Mouse (Mus musculus) c-Kit-positive CD71-negative TER-119-negative erythroid progenitor cells, embryonic 14.5 days (primary cell): Measurements from ENCODE around the gene Zfp667.
"Not testable (repeated sequence)": the region's sequence is repeated elsewhere in the genome, so short reads cannot be mapped to it uniquely, and the experiment has no call there.

Source experiments
- DNase-seq: peaks from one replicate; pipeline ENCODE4 v3.0.0-alpha.2; 2013; ENCODE audit warnings: low read depth

Zfp667 gene

DNA sequence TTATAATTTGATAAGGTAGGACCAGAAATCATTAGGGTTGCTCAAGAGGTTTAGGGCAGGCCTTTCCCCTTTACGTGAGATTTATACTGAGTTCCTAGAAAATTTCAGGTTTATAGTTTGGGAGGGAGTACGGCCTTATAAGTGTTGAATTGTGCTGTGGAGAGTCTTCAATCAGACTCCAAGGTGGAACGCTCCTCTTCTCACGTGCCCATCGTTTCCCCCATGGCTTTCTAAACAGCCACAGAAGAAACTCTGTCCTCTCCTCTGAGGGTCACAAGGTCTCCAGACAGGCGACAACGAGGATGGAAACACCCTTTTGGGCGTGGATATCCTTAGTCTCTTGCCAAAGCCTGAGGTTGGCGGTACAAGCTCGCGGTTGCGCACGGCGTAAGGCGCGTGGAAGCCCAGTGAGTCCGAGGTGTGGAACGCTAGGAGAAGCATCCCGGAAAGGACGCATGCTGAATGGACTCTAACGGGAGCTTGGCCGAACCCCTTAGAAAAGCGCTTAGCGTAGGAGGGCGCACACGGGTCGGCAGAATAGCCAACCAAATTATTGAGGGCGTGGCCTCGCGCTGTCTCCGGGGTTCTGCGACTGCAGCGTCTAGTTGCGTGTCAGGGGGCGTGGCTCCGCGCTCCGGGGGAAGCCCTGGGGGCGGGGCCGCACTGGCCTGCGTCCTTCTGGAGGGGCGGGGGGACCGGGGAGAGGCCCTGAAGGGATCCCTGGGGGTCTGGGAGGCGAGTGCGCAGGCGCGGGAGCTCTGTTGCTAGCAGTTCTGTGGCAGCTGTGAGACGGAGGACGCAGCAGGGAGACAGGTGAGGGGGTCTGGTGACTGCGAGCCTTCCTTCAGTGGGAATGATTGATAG is at the start of gene Zfp667:
TSS of gene Zfp667 (plus strand) at position 738 of the 864 bp plus-strand sequence.
- DNase-seq, result peak; percentile 97

DNA sequence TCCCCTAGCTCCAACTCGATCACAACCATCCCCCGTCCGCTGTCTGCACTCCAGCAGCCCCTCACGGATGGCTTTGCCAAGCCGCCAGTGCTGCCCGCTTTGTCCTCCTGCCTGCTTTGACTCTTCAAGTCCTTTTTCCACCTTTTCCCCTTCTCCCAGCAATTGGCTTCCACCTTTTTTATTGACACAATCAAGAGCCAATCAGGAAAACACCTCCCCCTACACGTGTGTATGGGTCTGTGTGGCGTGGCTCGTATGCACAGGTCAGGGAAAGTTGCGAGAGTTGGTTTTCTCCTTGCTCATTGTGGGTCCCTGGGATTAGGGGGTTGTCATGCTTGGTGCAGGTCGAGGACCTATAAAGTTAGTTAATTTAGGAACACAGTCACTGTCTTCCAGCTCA is 46.6 kb upstream of the Zfp667 start:
- DNase-seq, result no peak

DNA sequence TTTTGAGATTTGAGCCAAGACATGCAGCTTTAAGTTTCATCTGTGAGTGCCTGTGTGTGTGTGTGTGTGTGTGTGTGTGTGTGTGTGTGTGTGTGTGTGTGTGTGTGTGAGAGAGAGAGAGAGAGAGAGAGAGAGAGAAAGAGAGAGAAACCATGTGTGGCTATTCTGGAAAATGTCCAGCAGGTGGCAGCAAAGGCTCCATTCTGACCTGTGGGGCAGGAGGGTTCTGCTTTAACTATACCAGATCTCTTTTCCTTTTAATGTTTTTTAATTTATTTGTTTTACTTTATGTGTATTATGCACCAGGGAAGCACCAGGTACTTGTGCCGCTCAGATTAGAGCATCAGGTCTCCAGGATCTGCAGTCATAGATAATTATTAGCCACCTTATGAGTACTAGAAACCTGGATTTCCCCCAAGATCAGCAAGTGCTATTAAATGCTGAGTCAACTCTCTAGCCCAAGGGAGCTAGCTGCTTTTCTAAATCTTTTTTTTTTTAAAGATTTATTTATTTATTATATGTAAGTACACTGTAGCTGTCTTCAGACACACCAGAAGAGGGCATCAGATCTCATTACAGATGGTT is 45.4 kb upstream of the Zfp667 start:
- DNase-seq, result peak; percentile 34

DNA sequence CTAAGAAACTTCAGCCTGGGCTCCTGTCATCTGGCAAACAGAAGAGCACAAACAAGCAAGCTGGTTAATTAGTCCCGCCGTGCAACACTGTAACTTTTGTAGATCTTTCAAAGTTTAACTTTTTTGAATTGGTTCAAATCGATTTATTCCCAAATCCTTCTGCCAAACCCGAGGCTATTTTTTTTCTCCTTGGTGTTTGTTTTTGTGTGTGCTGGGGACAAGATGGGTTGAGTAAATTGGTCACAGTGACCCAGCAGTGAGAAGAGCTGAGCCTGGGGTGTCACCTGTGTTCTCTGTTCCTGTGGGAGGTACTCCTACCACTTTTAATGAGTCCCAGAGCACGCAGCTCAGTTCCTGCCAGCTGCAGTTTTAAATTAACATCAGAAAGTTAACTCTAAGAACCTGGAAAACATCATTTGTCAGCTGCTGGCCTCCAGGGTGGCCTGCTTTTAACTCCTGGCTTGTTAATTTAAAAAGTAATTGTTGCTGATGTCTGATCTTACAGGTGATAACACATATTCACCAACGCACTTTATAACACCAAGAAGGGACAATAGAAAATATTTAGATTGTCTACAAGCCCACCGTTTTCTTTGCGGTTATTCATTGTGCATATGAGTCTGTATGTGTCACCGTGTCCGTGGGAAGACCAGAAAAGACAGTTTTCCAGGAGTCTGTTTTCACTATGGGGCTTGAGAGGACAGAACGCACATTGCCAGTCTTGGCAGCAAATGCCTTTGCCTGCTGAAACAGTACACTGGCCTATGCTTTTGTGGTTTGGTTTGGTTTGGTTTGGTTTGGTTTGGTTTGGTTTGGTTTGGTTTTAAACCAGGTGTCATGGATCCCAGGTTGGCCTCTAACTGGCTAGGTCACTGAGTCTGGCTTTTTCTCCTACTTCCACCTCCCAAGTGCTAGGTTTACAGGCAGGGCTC is 41.8 kb upstream of the Zfp667 start:
- no peak for DNase-seq

DNA sequence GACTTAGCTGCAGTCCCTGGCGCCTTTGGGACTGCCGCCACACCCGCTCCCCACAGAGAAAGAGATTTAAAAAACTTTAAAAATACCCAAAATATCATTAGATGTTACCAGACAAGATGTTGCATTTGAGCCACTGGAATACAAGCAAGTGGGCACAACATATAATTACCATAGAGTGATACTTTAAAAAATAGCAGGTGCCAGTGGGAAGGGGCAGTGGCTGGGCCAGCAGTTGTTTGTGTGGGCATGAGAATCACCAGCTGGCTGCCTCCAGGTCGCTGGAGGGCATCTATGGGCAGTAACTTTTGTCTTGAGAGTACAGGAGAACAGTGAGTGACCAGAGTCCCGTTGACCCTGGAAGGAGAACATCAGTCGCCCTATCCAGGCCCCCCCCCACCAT is 34.0 kb upstream of the Zfp667 start, which contains the start of gene Epp13:
TSS of gene Epp13 (plus strand) at position 301 of the 400 bp plus-strand sequence.
- no peak for DNase-seq

DNA sequence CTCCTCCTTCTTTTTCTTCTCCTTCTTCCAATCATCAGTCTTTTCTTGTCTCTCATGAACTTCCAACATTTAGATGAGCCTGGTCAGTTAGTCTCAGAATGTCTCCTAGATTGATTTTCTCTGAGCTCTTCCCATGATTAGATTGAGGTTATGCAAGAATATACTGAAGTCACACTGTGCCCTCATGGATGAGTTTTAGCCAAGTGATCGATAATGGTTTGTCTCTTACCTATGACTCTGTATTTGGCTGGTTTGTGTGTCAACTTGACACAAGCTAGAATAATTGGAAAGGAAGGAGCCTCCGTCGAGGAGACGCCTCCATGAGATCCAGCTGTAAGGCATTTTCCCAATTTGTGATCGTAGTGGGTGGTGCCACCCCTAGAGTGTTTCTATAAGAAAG is 31.9 kb upstream of the Zfp667 start:
- DNase-seq, result no peak

DNA sequence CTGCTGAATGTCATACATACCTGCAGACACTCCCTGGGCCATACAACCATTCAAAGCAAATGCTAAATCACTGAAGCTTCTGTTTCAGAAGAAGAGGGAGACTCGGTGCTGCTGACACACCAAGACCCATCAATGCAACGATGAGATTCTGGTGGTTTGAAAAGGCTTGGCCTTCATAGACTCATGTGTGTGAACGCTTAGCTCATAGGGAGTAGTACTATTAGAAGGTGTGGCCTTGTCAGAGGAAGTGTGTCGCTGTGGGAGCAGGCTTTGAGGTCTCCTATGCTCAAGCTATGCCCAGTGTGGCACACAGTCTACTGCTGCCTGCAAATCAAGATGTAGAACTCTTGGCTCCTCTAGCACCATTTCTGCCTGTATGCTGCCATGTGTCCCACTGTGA is 29.0 kb upstream of the Zfp667 start:
- DNase-seq, result no peak

DNA sequence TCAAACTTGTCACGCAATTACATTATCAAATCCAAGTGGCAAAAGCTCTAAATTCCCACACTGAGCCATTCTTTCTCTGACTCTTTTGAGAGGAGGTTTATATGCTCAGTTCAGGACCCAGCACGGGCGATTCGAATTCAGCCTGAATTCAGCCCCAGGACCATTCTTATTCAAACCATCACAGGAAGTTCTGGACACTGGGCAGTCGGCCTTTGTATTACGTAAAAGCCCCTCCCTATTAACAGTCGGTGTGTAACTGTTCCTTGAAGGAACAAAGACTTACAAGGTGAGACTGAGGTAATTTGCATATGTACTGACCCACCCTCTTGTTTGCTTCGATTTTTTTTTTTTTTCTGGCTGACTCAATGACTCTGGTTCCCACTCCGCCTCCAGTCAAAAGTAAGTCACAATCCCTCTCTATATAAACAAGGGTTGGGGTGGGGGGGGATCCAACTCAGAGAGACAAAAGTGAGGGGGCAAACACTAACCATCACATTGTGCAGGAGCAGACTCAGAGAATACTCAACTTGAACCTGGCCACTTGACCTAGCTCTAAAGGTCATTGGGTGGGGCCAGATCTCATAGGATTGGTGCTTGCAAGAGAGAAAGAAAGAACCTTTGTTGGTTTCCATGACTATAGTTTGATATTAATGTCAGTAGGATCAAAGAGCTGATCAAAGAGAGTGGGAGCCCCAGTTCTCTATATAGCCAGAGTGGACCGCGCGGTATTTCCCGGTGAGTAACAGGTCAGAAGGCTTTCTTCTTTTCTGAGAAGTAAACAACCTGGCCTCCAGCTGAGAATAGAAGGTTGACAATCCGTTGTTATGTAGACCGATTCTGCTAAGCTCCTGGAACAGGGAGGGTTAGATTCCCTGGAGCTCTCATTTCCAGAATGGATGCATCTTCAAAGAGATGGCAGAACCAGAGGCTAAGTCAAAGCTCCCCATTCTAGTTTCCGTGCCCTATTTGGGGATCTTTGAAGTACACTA is 27.9 kb upstream of the Zfp667 start:
- DNase-seq, result no peak

DNA sequence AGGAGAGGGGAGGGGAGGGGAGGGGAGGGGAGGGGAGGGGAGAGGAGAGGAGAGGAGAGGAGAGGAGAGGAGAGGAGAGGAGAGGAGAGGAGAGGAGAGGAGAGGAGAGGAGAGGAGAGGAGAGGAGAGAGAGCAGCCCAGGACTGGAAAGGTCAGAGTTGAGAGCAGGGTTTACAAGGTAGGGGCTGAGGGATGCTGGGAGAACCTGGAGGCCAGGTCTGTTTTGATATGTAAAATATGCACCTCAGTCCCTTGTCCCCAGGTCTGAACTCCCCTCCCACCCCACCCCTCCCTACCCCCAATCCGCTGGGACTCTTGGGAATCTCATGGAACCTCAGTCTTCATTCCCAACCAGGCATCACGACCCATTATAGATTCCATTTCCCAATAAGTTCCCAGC is 26.4 kb upstream of the Zfp667 start:
- DNase-seq, result not testable (repeated sequence)

DNA sequence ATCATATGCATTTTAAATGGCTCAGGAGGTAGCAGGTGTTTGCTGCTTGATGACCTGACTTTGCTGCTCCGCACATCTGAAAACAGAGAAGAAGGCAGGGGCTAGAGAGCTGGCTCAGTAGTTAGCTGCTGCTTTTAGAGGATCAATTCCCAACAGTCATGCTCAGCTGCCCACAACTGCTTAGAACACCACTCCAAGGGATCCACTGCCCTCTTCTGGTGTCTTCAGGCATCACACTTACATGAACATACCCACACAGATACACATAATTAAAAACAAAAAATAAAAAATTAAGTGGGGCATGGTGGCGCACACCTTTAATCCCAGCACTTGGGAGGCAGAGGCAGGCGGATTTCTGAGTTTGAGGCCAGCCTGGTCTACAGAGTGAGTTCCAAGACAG is 24.3 kb upstream of the Zfp667 start:
- DNase-seq, result no peak

DNA sequence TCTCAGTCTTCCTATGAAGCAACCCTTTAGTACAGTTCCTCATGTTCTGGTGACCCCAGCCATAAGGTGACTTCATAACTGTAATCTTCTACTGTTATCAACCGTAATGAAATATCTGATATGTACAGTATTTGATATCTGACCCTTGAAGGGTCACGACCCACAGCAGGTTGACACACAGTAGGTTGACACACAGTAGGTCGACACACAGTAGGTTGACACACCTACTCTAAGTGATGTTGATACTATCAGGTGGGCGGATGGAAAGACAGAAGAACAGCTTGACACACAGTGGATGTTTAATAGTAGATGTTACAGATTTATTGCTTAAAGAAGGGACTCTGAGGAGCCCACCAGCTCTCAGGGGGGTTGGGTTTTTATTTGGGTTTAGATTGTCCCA is 23.4 kb upstream of the Zfp667 start:
- no peak for DNase-seq

DNA sequence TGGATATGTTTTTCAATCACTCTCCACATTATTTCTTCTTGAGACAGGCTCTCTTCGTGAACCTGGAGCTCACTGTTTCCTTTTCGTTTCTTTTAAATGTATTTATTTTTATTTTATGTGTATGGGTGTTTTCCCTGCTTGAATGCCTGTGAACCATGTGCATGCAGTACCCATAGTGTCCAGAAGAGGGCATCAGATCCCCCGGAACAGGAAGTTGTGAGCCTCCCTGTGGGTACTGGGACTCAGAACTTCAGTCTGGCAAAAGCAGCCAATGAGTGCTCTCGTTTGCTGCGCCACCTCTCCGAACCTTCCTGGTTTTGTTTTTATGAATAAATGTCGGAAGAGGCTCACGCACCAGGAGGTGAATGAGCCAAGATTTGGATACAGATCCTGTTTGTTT is 20.7 kb upstream of the Zfp667 start:
- DNase-seq, result no peak

DNA sequence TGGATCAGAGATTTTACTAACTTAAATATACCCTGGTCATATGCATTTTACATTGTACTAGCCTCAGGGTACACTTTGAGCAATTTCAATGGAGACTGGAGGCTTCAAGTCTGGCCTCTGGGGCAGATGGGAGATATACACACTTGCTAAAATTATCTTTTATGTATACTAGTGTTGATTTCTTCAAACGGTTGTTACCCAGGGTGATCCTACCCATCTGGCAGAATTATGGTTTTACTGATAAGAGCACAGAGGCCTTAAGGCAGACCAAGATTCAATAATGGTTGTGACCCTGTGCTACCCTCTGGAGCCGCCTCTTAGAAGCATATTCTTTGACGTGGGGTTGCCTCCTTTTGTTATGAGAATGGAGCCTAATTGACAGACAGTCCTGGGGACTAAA is 8.5 kb upstream of the Zfp667 start:
- DNase-seq, result no peak

DNA sequence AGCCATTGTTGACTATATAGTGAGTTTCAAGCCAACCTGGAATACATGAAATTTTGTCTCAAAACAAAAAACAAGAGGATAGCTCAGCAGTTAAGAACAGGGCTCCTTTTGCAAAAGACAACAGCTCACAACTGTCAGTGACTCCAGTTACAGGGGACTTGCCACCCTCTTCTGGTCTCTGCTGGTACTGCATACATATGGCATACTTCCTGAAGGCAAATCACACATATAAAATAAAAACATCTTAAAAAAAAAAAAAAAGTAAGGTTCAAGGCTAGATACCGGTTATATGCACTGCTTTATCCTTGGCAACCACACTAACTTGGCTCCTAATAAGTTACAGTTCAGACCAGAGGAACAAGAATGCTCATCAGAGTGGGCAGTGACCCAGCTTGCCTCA is 3.6 kb upstream of the Zfp667 start:
- DNase-seq, result peak; percentile 88

DNA sequence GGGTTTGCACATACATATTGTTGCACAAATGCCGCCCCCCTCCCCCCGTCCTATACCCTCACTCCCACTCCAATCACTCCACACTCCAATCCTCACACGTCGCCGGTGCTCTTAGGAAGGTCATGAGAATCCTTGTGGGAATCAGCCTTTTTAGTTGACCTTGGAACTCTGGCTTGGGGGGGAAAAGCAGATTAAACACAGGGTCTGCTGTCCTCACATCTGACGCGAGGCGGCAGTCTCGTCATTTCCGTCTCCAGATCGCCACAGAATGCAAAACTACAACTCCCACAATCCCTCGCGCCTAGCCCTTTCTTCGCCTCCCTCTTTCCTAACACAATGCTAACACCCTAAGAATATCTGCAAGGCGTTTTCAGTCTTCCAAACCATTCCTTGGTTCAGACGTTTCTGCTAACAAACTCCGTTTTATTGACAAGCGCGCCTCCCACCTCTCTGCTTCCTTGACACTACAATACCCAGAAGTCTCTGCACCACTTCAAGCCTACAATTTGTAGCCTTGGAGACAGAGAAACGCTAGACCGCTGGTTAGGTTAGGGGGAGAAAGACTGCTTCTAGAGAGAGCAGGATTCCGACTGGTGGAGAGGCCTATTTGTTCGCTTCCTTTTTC is 2.8 kb upstream of the Zfp667 start:
- peak; percentile 83 for DNase-seq

DNA sequence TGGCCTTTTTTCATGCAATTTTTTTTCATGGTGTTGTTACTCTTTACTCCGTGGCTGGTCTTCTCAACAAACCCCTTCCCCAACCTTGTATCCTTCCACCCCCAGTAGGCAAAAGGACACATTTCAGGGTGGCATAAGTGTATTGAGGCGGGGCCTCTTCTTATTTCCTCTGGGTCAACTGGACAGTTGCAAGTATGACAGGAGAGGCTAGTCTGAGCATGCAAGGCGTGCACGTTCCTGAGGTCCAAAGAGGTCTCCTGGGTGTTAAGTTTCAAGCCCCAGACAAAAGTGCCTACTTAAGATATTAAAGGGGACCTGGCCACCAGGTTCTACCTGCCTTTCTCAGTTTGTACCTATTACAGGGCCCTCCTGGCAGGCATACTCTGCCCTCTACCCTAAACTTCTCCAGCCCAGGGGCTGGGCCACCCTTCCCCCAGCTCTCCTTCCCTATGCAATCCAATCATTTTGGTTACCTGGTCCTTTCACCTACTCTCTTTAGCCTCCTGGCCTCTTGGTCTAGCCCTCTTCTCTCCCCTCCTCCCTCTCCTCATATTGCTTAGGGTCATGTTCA is 1.9 kb upstream of the Zfp667 start:
- DNase-seq, result no peak

DNA sequence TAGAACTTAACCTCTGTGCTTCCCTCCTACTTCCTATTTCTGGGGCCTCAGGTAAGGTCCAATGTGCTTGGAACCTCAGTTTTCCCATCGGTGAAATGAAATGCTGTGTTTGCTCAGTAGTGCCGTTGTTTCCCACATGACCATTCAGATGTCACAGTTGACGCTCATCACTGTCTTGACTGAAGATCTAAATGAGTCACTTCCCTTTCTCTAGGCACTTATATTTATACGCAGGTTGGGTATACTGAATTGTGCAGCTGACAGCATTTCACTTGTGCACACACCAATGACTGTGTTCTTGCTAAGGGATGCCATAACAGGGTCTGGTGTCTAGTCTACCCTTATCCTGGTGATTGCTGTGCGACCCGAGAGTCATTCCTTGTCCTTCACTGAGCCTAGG is 1.0 kb upstream of the Zfp667 start:
- DNase-seq, result no peak

DNA sequence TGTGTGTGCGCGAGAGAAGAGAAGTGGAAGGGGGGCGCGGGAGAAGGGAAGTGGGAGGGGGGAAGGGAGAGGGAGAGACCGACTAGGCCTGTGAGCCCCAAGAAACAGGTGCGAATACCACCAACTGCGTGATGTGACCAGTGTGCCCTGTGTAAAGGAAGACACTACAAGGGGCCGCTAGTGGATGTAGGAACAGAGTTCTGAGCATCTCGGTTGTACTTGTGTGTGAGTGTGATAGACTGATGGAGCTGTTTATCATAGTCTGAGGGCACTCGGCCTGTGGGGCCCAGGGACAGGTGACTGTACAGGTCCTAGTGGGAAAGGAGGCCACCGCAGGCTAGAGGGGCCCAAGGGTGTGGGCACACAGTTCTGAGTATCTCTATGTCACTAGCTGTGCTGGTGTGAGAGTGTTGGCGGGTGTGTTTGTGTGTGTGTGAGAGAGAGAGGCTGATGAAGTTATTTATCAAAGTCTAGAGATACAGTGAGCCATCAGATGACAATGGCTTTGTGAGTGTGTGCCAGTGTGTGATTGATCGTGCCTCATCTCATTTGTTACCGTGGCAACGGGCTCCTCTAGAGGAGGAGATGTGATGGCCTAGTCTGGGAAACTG is 647 bp downstream of the Zfp667 start:
- no peak for DNase-seq

DNA sequence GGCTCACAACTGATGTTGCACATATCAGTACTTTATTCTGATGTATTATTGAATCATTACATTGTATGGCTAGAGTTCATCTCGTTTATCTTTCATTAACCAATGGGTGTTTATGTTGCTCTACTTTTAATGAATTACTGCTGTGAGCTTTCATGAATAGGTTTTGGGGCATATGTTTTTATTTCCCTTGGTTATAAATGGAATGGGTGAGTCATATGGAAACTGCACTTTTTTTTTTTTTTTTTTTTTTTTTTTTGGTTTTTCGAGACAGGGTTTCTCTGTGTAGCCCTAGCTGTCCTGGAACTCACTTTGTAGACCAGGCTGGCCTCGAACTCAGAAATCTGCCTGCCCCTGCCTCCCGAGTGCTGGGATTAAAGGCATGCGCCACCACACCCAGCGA is 4.7 kb downstream of the Zfp667 start:
- not testable (repeated sequence) for DNase-seq

DNA sequence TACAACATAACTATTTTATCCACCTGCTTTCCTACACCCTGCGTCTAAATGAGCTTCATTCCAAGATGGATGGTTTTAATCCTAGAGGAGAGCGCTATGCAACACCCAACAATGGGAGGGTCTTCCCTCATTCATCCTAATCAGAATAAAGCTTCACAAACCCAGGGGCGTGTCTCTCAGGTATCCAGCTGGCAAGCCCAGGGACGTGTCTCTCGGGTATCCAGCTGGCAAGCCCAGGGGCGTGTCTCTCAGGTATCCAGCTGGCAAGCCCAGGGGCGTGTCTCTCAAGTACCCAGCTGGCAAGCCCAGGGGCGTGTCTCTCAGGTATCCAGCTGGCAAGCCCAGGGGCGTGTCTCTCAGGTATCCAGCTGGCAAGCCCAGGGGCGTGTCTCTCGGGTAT is 14.4 kb downstream of the Zfp667 start:
- not testable (repeated sequence) for DNase-seq
